Mouse (Mus musculus): ENCODE results near the gene Golph3l. TPM values are rescaled to one million over a fixed set of nuclear protein-coding genes. Genes with fewer than 3 reads are reported as not detected.

Golph3l gene
- polyA plus RNA-seq, 2 experiments = 23.8 to 32.2 TPM

DNA sequence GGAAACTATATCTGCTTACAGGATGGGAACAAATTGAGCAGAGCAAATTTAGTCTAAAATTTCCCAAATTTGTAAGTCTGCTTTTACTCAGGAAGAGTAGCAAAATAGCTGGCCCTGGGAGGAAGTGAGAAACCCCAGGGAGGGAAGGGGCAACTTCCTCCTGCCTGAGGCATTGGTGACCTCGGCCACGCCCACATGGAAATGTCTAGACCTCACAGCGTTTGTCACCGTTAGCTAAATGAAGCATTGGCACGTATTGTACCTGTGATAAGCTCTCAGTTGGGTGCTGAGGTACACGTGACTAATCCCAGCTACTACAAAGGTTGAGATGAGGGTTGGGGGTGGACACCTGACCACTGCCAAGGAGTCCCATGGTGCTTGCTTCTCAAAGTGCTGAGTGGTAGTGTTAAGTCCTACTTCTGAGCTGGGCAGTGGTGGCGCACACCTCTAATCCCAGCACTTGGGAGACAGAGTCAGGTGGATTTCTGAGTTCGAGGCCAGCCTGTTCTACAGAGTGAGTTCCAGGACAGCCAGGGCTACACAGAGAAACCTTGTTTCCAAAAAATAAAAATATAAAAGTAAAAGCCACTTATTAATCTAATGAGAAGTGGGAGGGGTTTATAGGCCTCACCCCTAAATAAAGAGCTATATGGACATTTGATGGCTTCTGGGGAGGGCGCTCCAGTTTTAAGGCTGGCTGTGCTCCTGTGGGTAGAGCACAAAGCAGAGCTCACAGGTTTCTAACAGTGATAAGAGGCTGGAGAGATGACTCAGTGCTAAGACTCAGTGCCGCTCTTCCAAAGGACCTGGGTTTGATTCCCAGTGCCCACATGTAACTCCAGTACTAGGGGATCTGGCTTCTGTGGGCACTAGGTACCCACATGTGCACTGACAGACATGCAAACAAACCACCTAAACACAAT is 56.8 kb downstream of the Golph3l start:
- H3K9ac ChIP-seq (ENCODE audit: low read depth, low read length, severe bottlenecking) = no peak overlapping the region
- peaks cover 4% of the 10 kb centered on the region; the same call in 1 of the 2 replicates for H3K4me1 ChIP-seq (ENCODE audit: control insufficient read depth, insufficient read depth, low read length)
- no peak overlapping the region for H3K4me2 ChIP-seq (replicated peaks; ENCODE audit: low read depth, low read length, severe bottlenecking)
- TF ChIP-seq POLR2A (IDR thresholded peaks at IDR 0.05; ENCODE audit: borderline replicate concordance, extremely low read depth, insufficient read depth, insufficient read length) = no peak
- H3K9me3 ChIP-seq (ENCODE audit: control insufficient read depth, low read length) = no peaks in the 10 kb centered on the region
- WGBS = 60% methylated on average over 10 of the region's 10 CpGs
- DNase-seq (ENCODE audit: low spot score) (no peak), ATAC-seq (ENCODE audit: low FRiP score, low read depth) (no peak)
- H3K4me3 ChIP-seq (replicated peaks; ENCODE audit: low read length) = no peak overlapping the region
- 0 out of 2 replicates have a peak, but pooled peaks cover under 1% of the 10 kb centered on the region for H3K36me3 ChIP-seq (ENCODE audit: control insufficient read depth, insufficient read depth, low read length)
- H3K27me3 ChIP-seq (ENCODE audit: control insufficient read depth, insufficient read depth, low read length) = no peaks in the 10 kb centered on the region
- H3K27ac ChIP-seq (replicated peaks; ENCODE audit: low read depth, low read length) = no peak overlapping the region

DNA sequence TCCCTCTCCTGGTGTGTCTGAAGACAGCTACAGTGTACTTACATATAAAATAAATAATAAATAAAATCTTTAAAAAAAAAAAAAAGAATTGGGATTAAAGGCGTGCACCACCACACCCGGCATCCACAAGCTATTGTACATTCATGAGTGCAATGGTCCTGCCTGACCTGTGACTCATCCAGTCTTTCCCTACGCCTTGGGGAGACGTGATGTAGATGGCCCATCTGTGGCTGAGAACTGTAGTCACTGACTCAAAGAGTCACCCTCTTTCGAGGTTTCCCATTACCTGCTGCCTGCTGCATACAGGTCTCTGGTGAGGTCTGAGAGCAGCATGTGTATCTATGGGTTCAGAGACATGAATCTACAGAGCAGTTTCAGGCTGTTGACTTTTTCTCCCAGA is 59.3 kb downstream of the Golph3l start:
- ATAC-seq (ENCODE audit: low FRiP score, low read depth) (no peak), DNase-seq (ENCODE audit: low spot score) (no peak)
- Histone ChIP-seq H3K9ac (ENCODE audit: low read depth, low read length, severe bottlenecking) (no peak overlapping the region), H3K36me3 (ENCODE audit: control insufficient read depth, insufficient read depth, low read length) (no peaks in the 10 kb centered on the region), H3K4me2 (replicated peaks; ENCODE audit: low read depth, low read length, severe bottlenecking) (no peak overlapping the region), H3K9me3 (ENCODE audit: control insufficient read depth, low read length) (no peaks in the 10 kb centered on the region), H3K4me3 (replicated peaks; ENCODE audit: low read length) (no peak overlapping the region), H3K27me3 (ENCODE audit: control insufficient read depth, insufficient read depth, low read length) (no peaks in the 10 kb centered on the region), H3K4me1 (ENCODE audit: control insufficient read depth, insufficient read depth, low read length) (peaks cover 13% of the 10 kb centered on the region; the same call in 1 of the 2 replicates), H3K27ac (replicated peaks; ENCODE audit: low read depth, low read length) (no peak overlapping the region)
- WGBS = 88% methylated on average over 5 of the region's 5 CpGs
- no peak for TF ChIP-seq POLR2A (IDR thresholded peaks at IDR 0.05; ENCODE audit: borderline replicate concordance, extremely low read depth, insufficient read depth, insufficient read length)

DNA sequence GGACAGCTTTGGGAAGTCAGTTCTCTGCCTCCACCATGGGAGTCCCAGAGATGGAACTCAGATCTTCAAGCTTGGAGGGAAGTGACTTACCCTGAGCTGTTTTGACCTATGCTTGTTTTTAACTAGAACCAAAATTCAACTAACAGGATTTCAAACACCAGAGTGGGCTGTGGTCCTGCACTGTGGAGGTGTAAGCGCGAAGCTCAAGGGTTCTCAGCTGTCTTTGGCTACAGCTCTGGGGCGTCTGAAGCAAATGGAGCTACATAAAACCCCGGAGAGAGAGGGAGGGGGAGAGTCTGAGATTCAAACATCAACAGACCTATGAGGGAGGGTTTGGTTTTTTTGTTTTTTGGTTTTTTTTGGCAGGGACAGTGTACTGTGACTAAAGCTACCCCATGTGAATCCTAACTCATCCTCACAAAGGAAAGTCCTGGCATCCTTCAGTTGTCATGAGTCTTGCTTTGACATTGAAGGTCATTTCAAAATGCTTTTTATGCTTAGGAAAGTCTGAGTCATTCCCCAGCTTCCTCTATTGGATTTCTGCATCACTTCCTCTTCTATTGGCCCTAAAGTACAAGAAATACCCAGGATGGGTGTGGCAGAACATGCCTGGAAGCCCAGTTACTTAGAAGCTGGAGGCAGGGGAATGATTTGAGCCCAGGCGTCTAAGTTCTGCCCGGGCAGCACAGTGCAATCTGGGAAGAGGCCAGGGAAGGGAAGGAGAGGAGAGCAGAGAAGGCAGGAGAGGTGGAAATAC is 61.7 kb downstream of the Golph3l start:
- no peaks in the 10 kb centered on the region for H3K27me3 ChIP-seq (ENCODE audit: control insufficient read depth, insufficient read depth, low read length)
- H3K9ac ChIP-seq (ENCODE audit: low read depth, low read length, severe bottlenecking) = no peak overlapping the region
- H3K9me3 ChIP-seq (ENCODE audit: control insufficient read depth, low read length) = no peaks in the 10 kb centered on the region
- no peak for TF ChIP-seq POLR2A (IDR thresholded peaks at IDR 0.05; ENCODE audit: borderline replicate concordance, extremely low read depth, insufficient read depth, insufficient read length)
- H3K36me3 ChIP-seq (ENCODE audit: control insufficient read depth, insufficient read depth, low read length) = no peaks in the 10 kb centered on the region
- H3K4me2 ChIP-seq (replicated peaks; ENCODE audit: low read depth, low read length, severe bottlenecking) = no peak overlapping the region
- ATAC-seq (ENCODE audit: low FRiP score, low read depth) (no peak), DNase-seq (ENCODE audit: low spot score) (peak; percentile 36)
- WGBS = 48% methylated on average over 6 of the region's 6 CpGs
- peaks cover 14% of the 10 kb centered on the region; the same call in 1 of the 2 replicates for H3K4me1 ChIP-seq (ENCODE audit: control insufficient read depth, insufficient read depth, low read length)
- H3K27ac ChIP-seq (replicated peaks; ENCODE audit: low read depth, low read length) = peak overlapping the region; percentile 68
- no peak overlapping the region for H3K4me3 ChIP-seq (replicated peaks; ENCODE audit: low read length)

DNA sequence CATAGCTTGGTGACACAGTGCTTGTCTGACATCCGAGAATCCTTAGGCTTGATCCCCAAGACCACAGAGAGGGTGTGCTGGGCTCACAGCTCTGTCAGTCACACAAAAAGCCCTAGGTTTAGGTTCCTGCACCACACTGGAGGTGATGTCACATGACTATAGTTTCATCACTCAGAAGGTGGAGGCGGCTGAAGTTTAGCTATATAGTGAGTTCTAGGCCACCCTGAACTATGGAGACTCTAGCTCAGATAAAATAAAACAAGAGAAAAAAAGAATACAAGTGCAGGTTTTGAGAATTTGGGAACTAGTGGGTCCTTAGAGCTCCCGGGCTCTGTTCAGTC is 62.3 kb downstream of the Golph3l start:
- H3K36me3 ChIP-seq (ENCODE audit: control insufficient read depth, insufficient read depth, low read length) = no peaks in the 10 kb centered on the region
- no peaks in the 10 kb centered on the region for H3K9me3 ChIP-seq (ENCODE audit: control insufficient read depth, low read length)
- H3K4me2 ChIP-seq (replicated peaks; ENCODE audit: low read depth, low read length, severe bottlenecking) = no peak overlapping the region
- H3K4me3 ChIP-seq (replicated peaks; ENCODE audit: low read length) = no peak overlapping the region
- DNase-seq (ENCODE audit: low spot score) (no peak), ATAC-seq (ENCODE audit: low FRiP score, low read depth) (no peak)
- H3K27ac ChIP-seq (replicated peaks; ENCODE audit: low read depth, low read length) = peak overlapping the region; percentile 68; the same call in 1 of the 2 replicates
- H3K4me1 ChIP-seq (ENCODE audit: control insufficient read depth, insufficient read depth, low read length) = peaks cover 14% of the 10 kb centered on the region; the same call in 1 of the 2 replicates
- H3K9ac ChIP-seq (ENCODE audit: low read depth, low read length, severe bottlenecking) = no peak overlapping the region
- no peak for TF ChIP-seq POLR2A (IDR thresholded peaks at IDR 0.05; ENCODE audit: borderline replicate concordance, extremely low read depth, insufficient read depth, insufficient read length)
- WGBS = 83% methylated on average over 3 of the region's 3 CpGs
- no peaks in the 10 kb centered on the region for H3K27me3 ChIP-seq (ENCODE audit: control insufficient read depth, insufficient read depth, low read length)

DNA sequence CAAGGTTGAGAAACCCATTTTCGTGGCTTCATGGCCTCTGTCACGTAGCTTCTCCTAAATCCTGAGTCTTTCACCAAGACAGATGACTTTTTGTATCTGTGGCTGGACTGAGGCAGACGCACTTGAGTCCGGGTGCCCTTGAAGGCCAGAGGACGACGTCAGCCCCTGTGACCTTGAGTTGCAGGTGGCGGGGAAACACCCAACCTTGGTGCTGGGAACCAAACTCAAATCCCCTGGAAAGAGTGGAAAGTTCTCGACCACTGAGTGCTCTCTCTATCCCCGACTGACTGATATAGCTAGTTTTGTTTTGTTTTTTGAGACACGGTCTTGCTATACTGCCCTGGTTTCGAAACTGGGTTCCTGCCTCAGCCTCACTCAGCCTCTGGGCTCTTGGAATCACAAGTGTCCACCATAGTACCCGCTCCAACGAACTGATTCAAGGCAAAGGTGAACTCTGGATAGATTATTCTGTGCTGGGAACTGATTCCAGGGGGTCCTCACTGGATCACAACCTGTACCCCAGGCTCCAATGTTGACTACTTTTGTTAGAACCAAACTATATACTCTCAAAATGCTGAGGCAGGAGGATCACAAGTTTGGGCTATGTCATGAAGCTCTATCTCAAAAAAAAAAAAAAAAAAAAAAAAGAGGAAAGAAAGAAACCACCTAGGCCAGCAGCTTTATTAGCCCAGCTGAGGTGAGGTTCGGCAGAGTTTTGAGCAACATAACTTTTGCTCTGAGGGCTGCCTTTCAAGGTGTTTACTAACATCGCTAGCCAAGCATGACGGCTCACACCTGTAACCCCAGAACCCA is 62.9 kb downstream of the Golph3l start:
- no peak for DNase-seq (ENCODE audit: low spot score)
- H3K4me3 ChIP-seq (replicated peaks; ENCODE audit: low read length) = no peak overlapping the region
- H3K27me3 ChIP-seq (ENCODE audit: control insufficient read depth, insufficient read depth, low read length) = no peaks in the 10 kb centered on the region
- no peak overlapping the region for H3K27ac ChIP-seq (replicated peaks; ENCODE audit: low read depth, low read length)
- no peaks in the 10 kb centered on the region for H3K36me3 ChIP-seq (ENCODE audit: control insufficient read depth, insufficient read depth, low read length)
- no peak overlapping the region for H3K9ac ChIP-seq (ENCODE audit: low read depth, low read length, severe bottlenecking)
- TF ChIP-seq POLR2A (IDR thresholded peaks at IDR 0.05; ENCODE audit: borderline replicate concordance, extremely low read depth, insufficient read depth, insufficient read length) = no peak
- ATAC-seq (ENCODE audit: low FRiP score, low read depth) = no peak
- H3K4me1 ChIP-seq (ENCODE audit: control insufficient read depth, insufficient read depth, low read length) = peaks cover 14% of the 10 kb centered on the region; the same call in 1 of the 2 replicates
- H3K9me3 ChIP-seq (ENCODE audit: control insufficient read depth, low read length) = no peaks in the 10 kb centered on the region
- no peak overlapping the region for H3K4me2 ChIP-seq (replicated peaks; ENCODE audit: low read depth, low read length, severe bottlenecking)
- 86% methylated on average over 16 of the region's 16 CpGs for WGBS
